Mouse (Mus musculus) layer of hippocampus, adult 9-10 months (tissue): Measurements from ENCODE around the gene Mep1a.
A peak's percentile ranks its signal among the peaks of the same experiment; 100 is the strongest.
"Not testable (repeated sequence)": the region's sequence is repeated elsewhere in the genome, so short reads cannot be mapped to it uniquely, and the experiment has no call there.

Source experiments
- DNase-seq: peaks from one replicate; pipeline ENCODE4 v3.0.0; 2022; ENCODE audit warnings: low spot score

The Mep1a gene

GRCm38 (mm10) chr17:43502592-43502991 is at the start of gene Mep1a:
Gene Mep1a (minus strand): TSS chr17:43502812.
- DNase-seq, result no peak

- DNase-seq, result no peak
Measured at GRCm38 (mm10) chr17:43551122-43551630, 48.6 kb upstream of the Mep1a start.

- no peak for DNase-seq
Measured at GRCm38 (mm10) chr17:43544040-43544439, 41.4 kb upstream of the Mep1a start.

GRCm38 (mm10) chr17:43543539-43543938 is 40.9 kb upstream of the Mep1a start, which contains the start of gene Ankrd66:
Gene Ankrd66 (minus strand): TSS chr17:43543639.
- DNase-seq, result no peak

GRCm38 (mm10) chr17:43538767-43539166 is 36.2 kb upstream of the Mep1a start:
- no peak for DNase-seq

GRCm38 (mm10) chr17:43536841-43537240 is 34.2 kb upstream of the Mep1a start:
- DNase-seq, result not testable (repeated sequence)

GRCm38 (mm10) chr17:43534362-43535222 is 32.0 kb upstream of the Mep1a start:
- no peak for DNase-seq

- DNase-seq, result no peak
Measured at GRCm38 (mm10) chr17:43531192-43531591, 28.6 kb upstream of the Mep1a start.

- DNase-seq, result no peak
Measured at GRCm38 (mm10) chr17:43530507-43530906, 27.9 kb upstream of the Mep1a start.

- DNase-seq, result no peak
Measured at GRCm38 (mm10) chr17:43520166-43520565, 17.6 kb upstream of the Mep1a start.

- peak; percentile 32 for DNase-seq
Measured at GRCm38 (mm10) chr17:43518644-43519409, 16.2 kb upstream of the Mep1a start.

GRCm38 (mm10) chr17:43510782-43511181 is 8.2 kb upstream of the Mep1a start:
- DNase-seq, result no peak

GRCm38 (mm10) chr17:43504594-43504934 is 2.0 kb upstream of the Mep1a start:
- DNase-seq, result no peak

- no peak for DNase-seq
Measured at GRCm38 (mm10) chr17:43503861-43504593, 1.4 kb upstream of the Mep1a start.

GRCm38 (mm10) chr17:43501631-43502030 is 981 bp downstream of the Mep1a start:
- no peak for DNase-seq

- DNase-seq, result no peak
Measured at GRCm38 (mm10) chr17:43501223-43501622, 1.4 kb downstream of the Mep1a start.

GRCm38 (mm10) chr17:43500513-43500912 is 2.1 kb downstream of the Mep1a start:
- DNase-seq, result no peak

GRCm38 (mm10) chr17:43497521-43497920 is 5.1 kb downstream of the Mep1a start:
- no peak for DNase-seq

- DNase-seq, result no peak
Measured at GRCm38 (mm10) chr17:43495502-43495901, 7.1 kb downstream of the Mep1a start.

GRCm38 (mm10) chr17:43490371-43490770 is 12.2 kb downstream of the Mep1a start:
- DNase-seq, result not testable (repeated sequence)

GRCm38 (mm10) chr17:43488439-43489151 is 14.0 kb downstream of the Mep1a start:
- DNase-seq, result no peak

- no peak for DNase-seq
Measured at GRCm38 (mm10) chr17:43485982-43486381, 16.6 kb downstream of the Mep1a start.
